Mouse (Mus musculus) heart, postnatal 14 days (tissue): ENCODE measurements at regions not wholly inside any gene's neighbourhood (a gene's known extent, or its start where the extent isn't known, plus 50 kb on each side); places are given as distances from the start of the nearest gene placed in this dataset.
A peak's percentile ranks its signal among the peaks of the same experiment; 100 is the strongest.

ENCODE experiments used
- DNase-seq, 2 experiments: peaks; one replicate each; pipeline ENCODE4 v3.0.0; 2021 to 2022
- intact Hi-C: fragments of 180-260 bp; cut with DNase I; formaldehyde crosslinking; loops from one replicate; pipeline ENCODE4 v1.15.1; 2025

- intact Hi-C loops, result loop anchor here (5.0 kb wide), 1 partner anchor 47 kb away; no protein-coding TSS in a partner anchor
- DNase-seq, result peak; percentile 21 to 45
Observed at GRCm38 (mm10) chr4:55604915-55605314, 72.6 kb upstream of the Klf4 start.

- no peak for DNase-seq
- intact Hi-C loops, result loop anchor here (5.0 kb wide), 1 partner anchor 48 kb away; no protein-coding TSS in a partner anchor
Observed at GRCm38 (mm10) chr4:55603821-55604435, 71.7 kb upstream of the Klf4 start.

DNA sequence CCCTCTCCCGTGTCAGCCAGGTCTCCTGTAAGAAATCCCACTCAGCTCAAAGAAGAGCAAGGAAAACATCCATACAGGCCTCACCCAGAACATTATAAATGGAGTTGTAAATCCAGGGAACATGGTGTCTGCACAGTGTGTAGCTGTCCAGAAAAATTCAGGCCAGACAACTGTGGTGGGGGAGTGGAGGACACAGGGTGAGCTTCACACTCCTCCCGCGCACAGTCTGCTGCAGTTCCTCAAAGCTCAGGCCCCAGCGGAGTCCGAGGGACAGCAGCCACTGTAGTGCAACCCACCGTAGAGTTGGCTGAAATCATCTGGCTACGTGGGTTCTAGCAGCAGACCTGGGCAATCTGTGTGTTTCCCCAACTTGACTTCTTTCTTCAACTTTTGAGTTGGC, 62.9 kb upstream of the Klf4 start:
- intact Hi-C loops, result no loop called here
- no peak for DNase-seq

DNA sequence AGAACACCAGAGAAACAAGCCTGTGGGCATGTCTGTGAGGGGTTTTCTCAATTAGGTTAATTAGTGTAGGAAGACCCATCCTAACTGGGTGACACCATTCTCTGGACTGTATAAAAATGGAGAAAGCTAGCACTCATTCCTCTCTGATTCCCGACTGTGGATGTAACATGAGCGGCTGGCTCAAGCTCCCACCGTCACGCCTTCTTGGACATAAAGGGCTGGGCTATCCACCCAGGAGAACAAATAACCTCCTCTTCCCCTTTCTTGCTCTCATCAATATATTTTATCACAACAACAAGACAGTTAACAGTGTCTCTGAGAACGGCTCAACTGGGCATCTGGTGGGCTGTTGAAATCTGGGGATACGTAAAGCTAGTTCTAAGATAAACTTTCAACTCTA, 62.4 kb upstream of the Klf4 start:
- no peak for DNase-seq

DNA sequence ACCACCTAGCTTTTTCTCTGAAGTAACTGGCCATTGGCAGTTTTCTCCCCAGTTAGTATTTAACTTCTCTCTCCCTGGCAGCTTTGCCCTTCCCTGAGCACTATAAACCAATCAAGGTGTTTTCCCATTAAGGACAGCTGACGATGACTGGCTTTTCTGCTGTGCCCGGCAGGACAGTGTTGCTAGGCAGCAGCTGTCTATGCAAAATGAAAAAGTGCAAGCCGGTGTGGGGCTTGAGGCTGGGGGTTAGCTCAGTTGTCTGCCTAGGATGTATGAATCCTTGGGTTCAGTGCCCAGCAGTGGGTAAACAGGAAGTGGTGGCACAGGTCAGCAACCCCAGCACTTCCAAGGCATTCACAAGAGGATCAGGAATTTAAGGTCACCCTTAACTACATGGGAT, 60.9 kb upstream of the Klf4 start:
- DNase-seq, result no peak
- intact Hi-C loops, result no loop called here

More for the DNA sequence above, 62.4 kb upstream of the Klf4 start:
- intact Hi-C loops, result no loop called here

GRCm38 (mm10) chr4:55586212-55586611, 53.9 kb upstream of the Klf4 start:
- intact Hi-C loops, result no loop called here
- no peak for DNase-seq

GRCm38 (mm10) chr4:55583589-55583988, 51.3 kb upstream of the Klf4 start:
- intact Hi-C loops, result no loop called here
- no peak for DNase-seq
